10 mouse cellular contexts compared by ENCODE assay signal in genomic region chr9:8634344-8634743, GRCm38 (mm10).
DNase-seq lines count a peak whose midpoint lies in the region; ATAC-seq and TF ChIP-seq lines count a peak whose summit lies in the region.
"Had no signal": no experiment of that assay in that cellular context is flagged by ENCODE, and none has a peak within 500 bp of the region (broad histone marks: within the 10 kb centered on the region; RNA-seq: fewer than 3 reads in every experiment).

No protein-coding gene starts in this region.

- WGBS in midbrain, embryonic 10.5 days = 79% methylated on average over 2 of the region's 2 CpGs
- 44% methylated on average over 2 of the region's 2 CpGs for WGBS in midbrain, embryonic 11.5 days
- WGBS in neural tube, embryonic 15.5 days = 32% methylated on average over 2 of the region's 2 CpGs

- H3K4me2 ChIP-seq in midbrain, embryonic 11.5 days = no peak overlapping the region
- H3K4me2 ChIP-seq in neural tube, embryonic 15.5 days = no peak overlapping the region

- no peaks in the 10 kb centered on the region for H3K27me3 ChIP-seq in midbrain, embryonic 10.5 days (ENCODE audit: low read depth, poor library complexity, severe bottlenecking)
- no peaks in the 10 kb centered on the region for H3K27me3 ChIP-seq in midbrain, embryonic 11.5 days (ENCODE audit: control insufficient read depth, insufficient read depth, low read length)
- no peaks in the 10 kb centered on the region for H3K27me3 ChIP-seq in neural tube, embryonic 15.5 days (replicated peaks)
- H3K27me3 ChIP-seq: Patski had no signal

- H3K4me1 ChIP-seq in midbrain, embryonic 10.5 days = no peaks in the 10 kb centered on the region
- H3K4me1 ChIP-seq in midbrain, embryonic 11.5 days (ENCODE audit: control insufficient read depth, insufficient read depth, low read length) = no peaks in the 10 kb centered on the region
- no peaks in the 10 kb centered on the region for H3K4me1 ChIP-seq in neural tube, embryonic 15.5 days

- no peaks in the 10 kb centered on the region for H3K36me3 ChIP-seq in midbrain, embryonic 10.5 days
- H3K36me3 ChIP-seq in midbrain, embryonic 11.5 days (ENCODE audit: control insufficient read depth, insufficient read depth, low read length) = no peaks in the 10 kb centered on the region
- no peaks in the 10 kb centered on the region for H3K36me3 ChIP-seq in neural tube, embryonic 15.5 days

- H3K27ac ChIP-seq in midbrain, embryonic 10.5 days (replicated peaks) = no peak overlapping the region
- no peak overlapping the region for H3K27ac ChIP-seq in midbrain, embryonic 11.5 days (ENCODE audit: low read depth, low read length)
- no peak overlapping the region for H3K27ac ChIP-seq in neural tube, embryonic 15.5 days (replicated peaks)
- no peak overlapping the region for H3K27ac ChIP-seq in gastrocnemius, adult 2 months

- no peak for TF ChIP-seq CTCF in gastrocnemius, adult 2 months (IDR thresholded peaks at IDR 0.05)

- no peaks in the 10 kb centered on the region for H3K9me3 ChIP-seq in midbrain, embryonic 10.5 days (replicated peaks)
- no peaks in the 10 kb centered on the region for H3K9me3 ChIP-seq in midbrain, embryonic 11.5 days (ENCODE audit: control insufficient read depth, low read length)
- H3K9me3 ChIP-seq in neural tube, embryonic 15.5 days (replicated peaks) = no peaks in the 10 kb centered on the region

- no peak overlapping the region for H3K4me3 ChIP-seq in midbrain, embryonic 10.5 days
- H3K4me3 ChIP-seq in midbrain, embryonic 11.5 days (ENCODE audit: low read depth, low read length) = no peak overlapping the region
- H3K4me3 ChIP-seq in neural tube, embryonic 15.5 days (replicated peaks) = no peak overlapping the region
- H3K4me3 ChIP-seq in gastrocnemius, adult 2 months = no peak overlapping the region

- peak; percentile 3 to 4 for DNase-seq in cerebellum, postnatal 25 days
- no peak for DNase-seq in cerebellum, postnatal 36 days
- peak; percentile 15 for DNase-seq in midbrain, embryonic 10.5 days (ENCODE audit: low spot score)
- DNase-seq in midbrain, embryonic 11.5 days (ENCODE audit: low spot score, missing footprints) = no peak
- no peak for DNase-seq in gastrocnemius, adult 2 months
- no peak for DNase-seq in lung, postnatal 14 days
- DNase-seq: kidney, adult 9 months had no signal

- intact Hi-C loops in gastrocnemius, adult 2 months (cut with DNase I) = no loop called here

- no peak overlapping the region for H3K9ac ChIP-seq in midbrain, embryonic 11.5 days (ENCODE audit: low read length)
- no peak overlapping the region for H3K9ac ChIP-seq in neural tube, embryonic 15.5 days (replicated peaks)

- ATAC-seq in midbrain, embryonic 11.5 days (ENCODE audit: low FRiP score) = no peak; the same call in 1 of the 2 replicates
- peak; percentile 35; the same call in 1 of the 2 replicates for ATAC-seq in granulocyte monocyte progenitor cell, adult 5-6 weeks (replicated peaks; ENCODE audit: poor library complexity, severe bottlenecking)
- peak; percentile 70 for ATAC-seq in neural tube, embryonic 15.5 days (ENCODE audit: low FRiP score)
- ATAC-seq: Patski had no signal

Comparison
In these comparisons a context has a peak if more than half of its experiments do, and no peak if none do; other contexts are left out.
1. DNase-seq: peak in cerebellum, postnatal 25 days (2 of 2) and midbrain, embryonic 10.5 days (single experiment); none in cerebellum, postnatal 36 days (0 of 2), midbrain, embryonic 11.5 days (single experiment), gastrocnemius, adult 2 months (single experiment) and lung, postnatal 14 days (single experiment).